Comparison of ENCODE assay signal across 28 mouse cellular contexts in genomic region chr4:106807287-106807686, GRCm38 (mm10).
"Had no signal": no experiment of that assay in that cellular context is flagged by ENCODE, and none has a peak within 500 bp of the region (broad histone marks: within the 10 kb centered on the region; RNA-seq: fewer than 3 reads in every experiment).

No protein-coding gene starts in this region.

- H3K27ac ChIP-seq: embryonic facial prominence, embryonic 10.5 days; embryonic facial prominence, embryonic 12.5 days; embryonic facial prominence, embryonic 13.5 days; embryonic facial prominence, embryonic 15.5 days; forebrain, embryonic 10.5 days; forebrain, embryonic 12.5 days; forebrain, embryonic 13.5 days; forebrain, embryonic 15.5 days; gastrocnemius, adult 2 months; heart, adult 2 months had no signal

- H3K27me3 ChIP-seq: embryonic facial prominence, embryonic 15.5 days had no signal

- H3K4me3 ChIP-seq: embryonic facial prominence, embryonic 10.5 days; embryonic facial prominence, embryonic 12.5 days; embryonic facial prominence, embryonic 13.5 days; embryonic facial prominence, embryonic 15.5 days; erythroblast, embryonic 14.5 days; forebrain, embryonic 10.5 days; forebrain, embryonic 12.5 days; forebrain, embryonic 13.5 days; forebrain, embryonic 15.5 days; gastrocnemius, adult 2 months; heart, adult 2 months had no signal

- DNase-seq: cerebellum, adult 8-10 months; cerebellum, adult 9-10 months; cerebellum, adult 9-11 months; cerebellum, postnatal 10 days; cerebellum, postnatal 14 days; cerebellum, postnatal 25 days; cerebellum, postnatal 36 days; embryo, embryonic 11 days; forebrain, postnatal 0 days; gastrocnemius, adult 2 months; gastrocnemius, postnatal 10 days; gastrocnemius, postnatal 14 days; gastrocnemius, postnatal 25 days; gastrocnemius, postnatal 36 days; heart, adult 11 months; heart, adult 18-20 months; heart, adult 2 months had no signal

- H3K9ac ChIP-seq: embryonic facial prominence, embryonic 12.5 days; embryonic facial prominence, embryonic 13.5 days; embryonic facial prominence, embryonic 15.5 days; forebrain, embryonic 12.5 days; forebrain, embryonic 13.5 days; forebrain, embryonic 15.5 days; forebrain, postnatal 0 days had no signal

- H3K36me3 ChIP-seq: embryonic facial prominence, embryonic 10.5 days; embryonic facial prominence, embryonic 12.5 days; embryonic facial prominence, embryonic 13.5 days; embryonic facial prominence, embryonic 15.5 days; forebrain, embryonic 10.5 days; forebrain, embryonic 12.5 days; forebrain, embryonic 15.5 days had no signal

- H3K4me1 ChIP-seq: forebrain, embryonic 15.5 days had no signal

- ATAC-seq: forebrain, embryonic 13.5 days; forebrain, embryonic 14.5 days; forebrain, embryonic 15.5 days; forebrain, embryonic 16.5 days; forebrain, postnatal 0 days had no signal

- H3K9me3 ChIP-seq: embryonic facial prominence, embryonic 12.5 days; embryonic facial prominence, embryonic 15.5 days; forebrain, embryonic 13.5 days; forebrain, embryonic 15.5 days had no signal

- H3K4me2 ChIP-seq: embryonic facial prominence, embryonic 12.5 days; embryonic facial prominence, embryonic 13.5 days; embryonic facial prominence, embryonic 15.5 days; forebrain, embryonic 12.5 days; forebrain, embryonic 13.5 days; forebrain, embryonic 15.5 days had no signal
